Mouse (Mus musculus) c-Kit-positive CD71-positive TER-119-negative erythroid progenitor cells, embryonic 14.5 days (primary cell): ENCODE measurements around the gene Gm10073.
"Not testable (repeated sequence)": the region's sequence is repeated elsewhere in the genome, so short reads cannot be mapped to it uniquely, and the experiment has no call there.

Experiments used
- DNase-seq: peaks from one replicate; pipeline ENCODE4 v3.0.0-alpha.2; 2013; ENCODE audit warnings: low read depth

The Gm10073 gene

GRCm38 (mm10) chr8:106573168-106573567, at the start of gene Gm10073:
Gene Gm10073 (minus strand): TSS chr8:106573461.
- not testable (repeated sequence) for DNase-seq

- DNase-seq = no peak
Observed at GRCm38 (mm10) chr8:106623016-106623415, 49.8 kb upstream of the Gm10073 start.

GRCm38 (mm10) chr8:106620488-106620887, 47.2 kb upstream of the Gm10073 start:
- no peak for DNase-seq

- no peak for DNase-seq
Observed at GRCm38 (mm10) chr8:106619549-106620245, 46.4 kb upstream of the Gm10073 start.

GRCm38 (mm10) chr8:106618324-106618723, 45.1 kb upstream of the Gm10073 start:
- no peak for DNase-seq

- no peak for DNase-seq
Observed at GRCm38 (mm10) chr8:106617865-106618264, 44.6 kb upstream of the Gm10073 start.

GRCm38 (mm10) chr8:106617196-106617595, 43.9 kb upstream of the Gm10073 start:
- no peak for DNase-seq

GRCm38 (mm10) chr8:106616679-106617078, 43.4 kb upstream of the Gm10073 start:
- no peak for DNase-seq

- DNase-seq = no peak
Observed at GRCm38 (mm10) chr8:106615661-106616299, 42.5 kb upstream of the Gm10073 start.

GRCm38 (mm10) chr8:106614704-106615103, 41.4 kb upstream of the Gm10073 start:
- DNase-seq = no peak

- no peak for DNase-seq
Observed at GRCm38 (mm10) chr8:106612047-106612446, 38.8 kb upstream of the Gm10073 start.

- no peak for DNase-seq
Observed at GRCm38 (mm10) chr8:106610958-106611640, 37.8 kb upstream of the Gm10073 start.

- DNase-seq = no peak
Observed at GRCm38 (mm10) chr8:106609076-106609903, 36.0 kb upstream of the Gm10073 start.

GRCm38 (mm10) chr8:106608425-106608824, 35.2 kb upstream of the Gm10073 start:
- DNase-seq = no peak

GRCm38 (mm10) chr8:106607783-106608182, 34.5 kb upstream of the Gm10073 start:
- DNase-seq = not testable (repeated sequence)

GRCm38 (mm10) chr8:106606601-106607145, 33.4 kb upstream of the Gm10073 start:
- DNase-seq = no peak

GRCm38 (mm10) chr8:106606121-106606520, 32.9 kb upstream of the Gm10073 start:
- no peak for DNase-seq

GRCm38 (mm10) chr8:106605657-106606056, 32.4 kb upstream of the Gm10073 start:
- no peak for DNase-seq

- no peak for DNase-seq
Observed at GRCm38 (mm10) chr8:106603933-106604332, 30.7 kb upstream of the Gm10073 start.

GRCm38 (mm10) chr8:106603131-106603819, 30.0 kb upstream of the Gm10073 start, which contains the start of gene Cdh1:
Gene Cdh1 (plus strand): TSS chr8:106603351.
- no peak for DNase-seq
